Mouse (Mus musculus): ENCODE measurements around the gene Cyp2d9. TPM values are rescaled to one million over a fixed set of nuclear protein-coding genes. Genes with fewer than 3 reads are reported as not detected.
A peak's percentile ranks its signal among the peaks of the same experiment; 100 is the strongest.
"Not testable (repeated sequence)": the region's sequence is repeated elsewhere in the genome, so short reads cannot be mapped to it uniquely, and the experiment has no call there.

Cyp2d9 gene
- polyA plus RNA-seq, 1 experiment from 2014 or later, result not detected

DNA sequence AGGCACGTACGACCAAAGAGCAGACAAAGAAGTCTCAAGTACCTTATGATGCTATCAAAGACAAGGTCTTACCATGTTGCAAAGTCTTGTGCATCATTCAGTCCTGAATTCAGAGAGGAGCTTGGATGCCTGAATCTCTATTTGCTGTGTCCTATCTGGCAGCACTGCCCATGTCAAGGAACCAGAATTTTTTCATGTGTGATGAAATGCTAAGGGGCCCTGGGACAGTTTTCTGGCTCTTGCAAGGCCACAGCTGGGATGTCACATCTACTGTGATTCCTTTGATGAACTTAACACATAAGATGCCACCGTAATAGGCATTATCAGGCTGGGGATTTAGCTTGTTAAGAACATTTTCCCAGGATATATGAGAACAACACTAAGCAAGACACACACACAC, 1.8 kb downstream of the Cyp2d9 start:
- H3K4me3 ChIP-seq (ENCODE audit: low read depth, low read length), result no peak overlapping the region
- 84% methylated on average over 3 of the region's 3 CpGs for WGBS
- DNase-seq (ENCODE audit: low spot score), result no peak
- no peaks in the 10 kb centered on the region for H3K36me3 ChIP-seq (ENCODE audit: control insufficient read depth, insufficient read depth, low read length)
- no peaks in the 10 kb centered on the region for H3K27me3 ChIP-seq (replicated peaks; ENCODE audit: control insufficient read depth, insufficient read depth, low read length)
- H3K4me1 ChIP-seq (replicated peaks; ENCODE audit: control insufficient read depth, insufficient read depth, low read length), result peaks cover 5% of the 10 kb centered on the region; the same call in 1 of the 2 replicates
- H3K9ac ChIP-seq (ENCODE audit: low read length), result no peak overlapping the region
- no peak overlapping the region for H3K27ac ChIP-seq (ENCODE audit: low read depth)
- no peak for ATAC-seq (replicated peaks; ENCODE audit: low FRiP score, low TSS enrichment, low read depth)
- no peak overlapping the region for H3K4me2 ChIP-seq (ENCODE audit: low read length)
- no peaks in the 10 kb centered on the region for H3K9me3 ChIP-seq (ENCODE audit: control insufficient read depth, low read length)

DNA sequence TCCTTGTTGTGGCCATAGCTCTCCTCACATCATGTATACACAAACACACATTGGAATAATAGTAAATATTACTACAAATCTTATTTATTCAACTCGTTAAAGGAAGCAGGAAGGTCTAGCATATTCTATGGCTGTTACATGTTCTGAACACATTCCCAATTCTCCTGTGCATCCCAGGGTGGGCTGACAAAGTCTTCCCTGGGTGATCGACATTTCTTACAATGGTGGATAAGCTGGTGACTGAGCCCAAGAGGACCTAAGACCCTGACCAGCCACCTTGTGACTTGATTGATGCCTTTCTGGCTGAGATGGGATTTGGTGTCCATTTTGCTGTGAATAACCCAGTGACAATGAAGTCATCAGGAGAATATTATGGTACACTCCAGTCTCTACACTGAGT, 2.4 kb downstream of the Cyp2d9 start:
- Histone ChIP-seq H3K4me3 (ENCODE audit: low read depth, low read length) (no peak overlapping the region), H3K36me3 (ENCODE audit: control insufficient read depth, insufficient read depth, low read length) (no peaks in the 10 kb centered on the region), H3K4me1 (replicated peaks; ENCODE audit: control insufficient read depth, insufficient read depth, low read length) (peaks cover 5% of the 10 kb centered on the region; the same call in 1 of the 2 replicates), H3K27ac (ENCODE audit: low read depth) (no peak overlapping the region), H3K27me3 (replicated peaks; ENCODE audit: control insufficient read depth, insufficient read depth, low read length) (no peaks in the 10 kb centered on the region), H3K9me3 (ENCODE audit: control insufficient read depth, low read length) (no peaks in the 10 kb centered on the region), H3K9ac (ENCODE audit: low read length) (no peak overlapping the region), H3K4me2 (ENCODE audit: low read length) (no peak overlapping the region)
- no peak for ATAC-seq (replicated peaks; ENCODE audit: low FRiP score, low TSS enrichment, low read depth)
- WGBS, result 84% methylated on average over 2 of the region's 2 CpGs
- DNase-seq (ENCODE audit: low spot score), result no peak

DNA sequence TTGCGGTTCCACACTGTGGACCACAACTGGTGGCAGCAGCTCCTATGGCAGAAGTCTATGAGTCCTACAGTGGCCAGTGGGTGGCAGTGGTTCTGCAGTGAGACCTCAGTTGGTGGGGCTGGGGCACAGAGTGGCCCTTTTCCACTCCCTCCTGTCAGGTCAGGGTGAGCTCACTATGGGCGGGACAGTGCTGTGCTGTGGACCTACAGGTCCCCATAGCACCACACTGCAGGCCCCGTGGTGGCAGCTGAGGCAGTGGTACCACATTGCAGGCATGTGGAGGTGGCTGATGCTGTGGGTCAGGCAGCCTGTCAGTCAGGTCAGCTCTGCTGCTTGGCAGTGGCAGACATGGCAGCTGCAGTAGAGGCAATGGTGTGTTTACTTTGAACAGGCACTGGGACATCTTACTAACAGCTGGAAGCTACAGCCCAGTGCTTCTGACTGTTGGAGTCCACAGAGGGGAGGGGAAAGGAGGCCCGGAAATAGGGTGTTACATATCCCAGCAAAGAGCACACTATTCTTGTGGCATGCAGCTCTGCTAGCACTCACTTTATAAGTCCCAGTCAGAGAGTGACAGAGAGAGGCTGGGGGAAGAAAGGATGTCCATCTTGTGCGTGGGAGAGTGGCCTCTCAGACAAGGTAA, 4.9 kb downstream of the Cyp2d9 start:
- H3K9ac ChIP-seq (ENCODE audit: low read length), result no peak overlapping the region
- H3K27me3 ChIP-seq (replicated peaks; ENCODE audit: control insufficient read depth, insufficient read depth, low read length), result no peaks in the 10 kb centered on the region
- peak; percentile 51 for DNase-seq (ENCODE audit: low spot score)
- H3K9me3 ChIP-seq (ENCODE audit: control insufficient read depth, low read length), result no peaks in the 10 kb centered on the region
- ATAC-seq (replicated peaks; ENCODE audit: low FRiP score, low TSS enrichment, low read depth), result no peak
- peaks cover 5% of the 10 kb centered on the region; the same call in 1 of the 2 replicates for H3K4me1 ChIP-seq (replicated peaks; ENCODE audit: control insufficient read depth, insufficient read depth, low read length)
- H3K36me3 ChIP-seq (ENCODE audit: control insufficient read depth, insufficient read depth, low read length), result no peaks in the 10 kb centered on the region
- H3K4me3 ChIP-seq (ENCODE audit: low read depth, low read length), result no peak overlapping the region
- 55% methylated on average over 5 of the region's 5 CpGs for WGBS
- no peak overlapping the region for H3K27ac ChIP-seq (ENCODE audit: low read depth)
- no peak overlapping the region for H3K4me2 ChIP-seq (ENCODE audit: low read length)

DNA sequence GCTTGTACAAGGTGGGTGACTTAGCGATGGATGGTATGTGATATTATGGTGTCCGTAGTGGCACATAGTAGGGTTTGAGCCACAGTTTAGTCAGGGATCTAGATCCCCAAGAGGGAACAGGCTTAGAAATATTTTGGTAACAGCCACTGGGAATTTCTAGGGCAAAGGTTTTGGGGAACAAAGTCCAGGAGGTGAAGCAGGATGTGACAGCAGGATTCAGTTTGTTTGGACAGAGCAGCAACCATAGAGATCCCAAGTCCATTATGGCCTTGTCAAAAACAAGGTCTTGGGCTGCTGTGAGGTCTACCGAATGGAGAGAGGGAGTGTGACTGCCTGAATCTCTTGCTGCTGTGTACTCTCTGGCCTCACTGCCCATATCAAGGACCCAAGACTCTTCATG, 10.4 kb downstream of the Cyp2d9 start:
- no peaks in the 10 kb centered on the region for H3K36me3 ChIP-seq (ENCODE audit: control insufficient read depth, insufficient read depth, low read length)
- no peaks in the 10 kb centered on the region for H3K4me1 ChIP-seq (replicated peaks; ENCODE audit: control insufficient read depth, insufficient read depth, low read length)
- 90% methylated on average over 3 of the region's 3 CpGs for WGBS
- peak; percentile 23 for DNase-seq (ENCODE audit: low spot score)
- H3K27ac ChIP-seq (ENCODE audit: low read depth), result no peak overlapping the region
- H3K4me3 ChIP-seq (ENCODE audit: low read depth, low read length), result no peak overlapping the region
- no peaks in the 10 kb centered on the region for H3K9me3 ChIP-seq (ENCODE audit: control insufficient read depth, low read length)
- no peak for ATAC-seq (replicated peaks; ENCODE audit: low FRiP score, low TSS enrichment, low read depth)
- H3K27me3 ChIP-seq (replicated peaks; ENCODE audit: control insufficient read depth, insufficient read depth, low read length), result no peaks in the 10 kb centered on the region
- H3K4me2 ChIP-seq (ENCODE audit: low read length), result no peak overlapping the region
- H3K9ac ChIP-seq (ENCODE audit: low read length), result no peak overlapping the region

DNA sequence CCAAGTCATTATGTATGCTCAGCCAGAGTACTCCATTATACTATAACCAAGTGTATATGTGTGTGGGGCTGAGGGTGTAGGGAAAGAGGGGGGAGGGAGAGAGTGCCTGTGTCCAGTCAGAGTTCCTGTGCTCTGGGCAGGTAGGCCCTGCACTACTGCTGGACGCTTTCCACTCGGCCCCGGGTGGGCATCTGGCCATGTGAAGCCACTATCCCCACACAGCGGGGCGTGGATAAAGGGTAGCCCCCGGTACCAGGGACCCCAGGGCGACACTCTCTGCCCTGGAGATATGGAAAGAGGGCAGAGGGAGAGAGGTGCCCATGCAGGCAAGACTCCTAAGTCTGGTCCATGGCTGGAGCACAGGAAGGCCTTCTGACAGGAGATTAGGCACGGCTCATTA, 12.0 kb downstream of the Cyp2d9 start:
- no peak overlapping the region for H3K27ac ChIP-seq (ENCODE audit: low read depth)
- ATAC-seq (replicated peaks; ENCODE audit: low FRiP score, low TSS enrichment, low read depth), result no peak

DNA sequence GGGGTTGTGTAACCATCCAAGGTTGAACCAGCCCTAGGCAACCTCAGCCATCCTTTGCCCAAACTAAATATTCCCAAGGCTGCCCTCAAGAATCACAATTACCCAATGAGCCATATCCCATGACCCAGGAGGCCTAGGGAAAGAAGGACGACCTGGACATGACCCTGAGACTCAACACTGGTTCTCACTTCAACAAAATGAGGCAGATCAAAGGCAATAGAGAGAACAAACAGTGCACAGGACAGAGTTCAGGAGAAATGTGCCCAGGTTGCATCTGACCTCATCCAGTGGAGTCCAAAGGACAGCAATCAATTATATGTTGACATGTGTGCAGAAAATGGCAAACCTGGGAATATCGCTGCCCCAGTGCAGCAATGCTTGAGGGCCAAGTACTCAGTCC, 16.8 kb downstream of the Cyp2d9 start:
- peak; percentile 47 for DNase-seq (ENCODE audit: low spot score)
- not testable (repeated sequence) for H3K9ac ChIP-seq (ENCODE audit: low read length); H3K27ac ChIP-seq (ENCODE audit: low read depth); ATAC-seq (replicated peaks; ENCODE audit: low FRiP score, low TSS enrichment, low read depth); H3K36me3 ChIP-seq (ENCODE audit: control insufficient read depth, insufficient read depth, low read length); H3K9me3 ChIP-seq (ENCODE audit: control insufficient read depth, low read length); H3K4me1 ChIP-seq (replicated peaks; ENCODE audit: control insufficient read depth, insufficient read depth, low read length); H3K4me3 ChIP-seq (ENCODE audit: low read depth, low read length); H3K4me2 ChIP-seq (ENCODE audit: low read length); H3K27me3 ChIP-seq (replicated peaks; ENCODE audit: control insufficient read depth, insufficient read depth, low read length)
- WGBS, result 59% methylated on average over 2 of the region's 2 CpGs

More for the DNA sequence above, 12.0 kb downstream of the Cyp2d9 start:
- WGBS, result 85% methylated on average over 8 of the region's 8 CpGs
- no peaks in the 10 kb centered on the region for H3K9me3 ChIP-seq (ENCODE audit: control insufficient read depth, low read length)
- H3K4me2 ChIP-seq (ENCODE audit: low read length), result no peak overlapping the region
- peak; percentile 34 for DNase-seq (ENCODE audit: low spot score)
- no peaks in the 10 kb centered on the region for H3K27me3 ChIP-seq (replicated peaks; ENCODE audit: control insufficient read depth, insufficient read depth, low read length)
- no peak overlapping the region for H3K9ac ChIP-seq (ENCODE audit: low read length)
- H3K36me3 ChIP-seq (ENCODE audit: control insufficient read depth, insufficient read depth, low read length), result no peaks in the 10 kb centered on the region
- H3K4me1 ChIP-seq (replicated peaks; ENCODE audit: control insufficient read depth, insufficient read depth, low read length), result no peaks in the 10 kb centered on the region
- H3K4me3 ChIP-seq (ENCODE audit: low read depth, low read length), result no peak overlapping the region

DNA sequence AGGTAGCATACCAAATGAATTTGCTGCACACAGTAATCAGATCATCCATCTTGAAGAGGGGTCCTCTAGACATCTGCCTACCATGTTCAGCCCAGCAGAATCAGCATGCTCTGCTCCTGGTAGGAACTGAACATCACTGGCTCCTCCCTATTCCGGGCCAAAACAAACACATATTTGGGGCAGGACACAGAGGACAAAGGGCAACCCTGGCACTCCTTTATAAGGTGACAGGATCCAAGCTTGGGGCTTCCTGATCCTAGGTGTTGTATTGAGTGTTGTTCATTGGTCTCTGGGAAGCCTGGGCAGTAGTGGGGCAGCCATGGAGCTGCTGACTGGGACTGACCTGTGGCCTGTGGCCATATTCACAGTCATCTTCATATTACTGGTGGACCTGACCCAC, 18.9 kb downstream of the Cyp2d9 start:
- ATAC-seq (replicated peaks; ENCODE audit: low FRiP score, low TSS enrichment, low read depth); H3K27me3 ChIP-seq (replicated peaks; ENCODE audit: control insufficient read depth, insufficient read depth, low read length); H3K36me3 ChIP-seq (ENCODE audit: control insufficient read depth, insufficient read depth, low read length); H3K9ac ChIP-seq (ENCODE audit: low read length); H3K27ac ChIP-seq (ENCODE audit: low read depth); H3K9me3 ChIP-seq (ENCODE audit: control insufficient read depth, low read length); H3K4me3 ChIP-seq (ENCODE audit: low read depth, low read length); H3K4me1 ChIP-seq (replicated peaks; ENCODE audit: control insufficient read depth, insufficient read depth, low read length); H3K4me2 ChIP-seq (ENCODE audit: low read length): not testable (repeated sequence)
- 88% methylated on average over 1 of the region's 1 CpGs for WGBS
- peak; percentile 39 for DNase-seq (ENCODE audit: low spot score)

DNA sequence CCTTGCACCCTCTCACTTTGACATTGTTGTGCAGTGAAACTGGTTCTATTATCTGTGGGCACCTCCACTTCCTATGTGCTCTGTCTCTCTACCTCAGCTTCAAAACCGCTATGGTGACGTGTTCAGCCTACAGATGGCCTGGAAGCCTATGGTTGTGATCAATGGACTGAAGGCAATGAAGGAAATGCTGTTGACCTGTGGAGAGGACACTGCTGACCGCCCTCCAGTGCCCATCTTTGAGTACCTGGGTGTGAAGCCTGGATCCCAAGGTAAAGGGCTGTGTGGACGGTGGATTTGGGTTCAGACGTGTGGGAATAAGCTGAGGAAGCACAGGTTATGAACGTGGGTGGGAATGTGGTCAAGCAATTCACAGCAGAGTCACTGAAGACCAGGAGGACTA, 20.3 kb downstream of the Cyp2d9 start:
- DNase-seq (ENCODE audit: low spot score), result peak; percentile 12
- not testable (repeated sequence) for H3K9me3 ChIP-seq (ENCODE audit: control insufficient read depth, low read length); H3K27me3 ChIP-seq (replicated peaks; ENCODE audit: control insufficient read depth, insufficient read depth, low read length); H3K27ac ChIP-seq (ENCODE audit: low read depth); H3K4me1 ChIP-seq (replicated peaks; ENCODE audit: control insufficient read depth, insufficient read depth, low read length); ATAC-seq (replicated peaks; ENCODE audit: low FRiP score, low TSS enrichment, low read depth); H3K4me3 ChIP-seq (ENCODE audit: low read depth, low read length); H3K4me2 ChIP-seq (ENCODE audit: low read length); H3K9ac ChIP-seq (ENCODE audit: low read length); H3K36me3 ChIP-seq (ENCODE audit: control insufficient read depth, insufficient read depth, low read length)
- WGBS, result 81% methylated on average over 6 of the region's 6 CpGs

DNA sequence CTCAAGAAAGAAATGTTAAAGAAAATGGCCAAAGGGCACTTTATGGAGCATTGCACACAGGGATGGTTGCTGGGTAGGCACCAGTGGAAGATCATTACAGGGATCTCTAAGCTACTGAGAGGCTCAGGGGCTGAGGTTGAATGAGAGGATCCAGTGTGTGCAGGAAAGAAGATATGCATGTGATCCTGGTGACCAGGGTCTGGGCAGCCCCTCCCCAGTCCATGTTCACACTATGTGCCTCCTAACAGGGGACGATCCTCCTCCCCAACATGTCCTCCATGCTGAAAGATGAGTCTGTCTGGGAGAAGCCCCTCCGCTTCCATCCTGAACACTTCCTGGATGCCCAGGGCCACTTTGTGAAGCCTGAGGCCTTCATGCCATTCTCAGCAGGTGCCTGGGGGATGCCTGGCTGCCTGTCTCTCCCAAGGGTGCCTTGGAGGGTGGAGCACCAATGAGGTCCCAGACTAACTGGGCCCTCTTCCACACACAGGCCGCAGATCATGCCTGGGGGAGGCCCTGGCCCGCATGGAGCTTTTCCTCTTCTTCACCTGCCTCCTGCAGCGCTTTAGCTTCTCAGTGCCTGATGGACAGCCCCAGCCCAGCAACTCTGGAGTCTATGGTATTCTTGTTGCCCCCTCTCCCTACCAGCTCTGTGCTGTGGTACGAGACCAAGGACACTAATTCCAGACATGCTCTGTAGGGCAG, 23.0 kb downstream of the Cyp2d9 start:
- H3K27me3 ChIP-seq (replicated peaks; ENCODE audit: control insufficient read depth, insufficient read depth, low read length); H3K36me3 ChIP-seq (ENCODE audit: control insufficient read depth, insufficient read depth, low read length); H3K9me3 ChIP-seq (ENCODE audit: control insufficient read depth, low read length); H3K27ac ChIP-seq (ENCODE audit: low read depth); H3K4me1 ChIP-seq (replicated peaks; ENCODE audit: control insufficient read depth, insufficient read depth, low read length); H3K4me3 ChIP-seq (ENCODE audit: low read depth, low read length); H3K9ac ChIP-seq (ENCODE audit: low read length); H3K4me2 ChIP-seq (ENCODE audit: low read length); DNase-seq (ENCODE audit: low spot score); ATAC-seq (replicated peaks; ENCODE audit: low FRiP score, low TSS enrichment, low read depth): not testable (repeated sequence)
- 89% methylated on average over 6 of the region's 6 CpGs for WGBS

Measured in intestine, embryonic 14.5 days (tissue).